Comparison of ENCODE assay signal across 9 mouse cellular contexts in the genomic region with DNA sequence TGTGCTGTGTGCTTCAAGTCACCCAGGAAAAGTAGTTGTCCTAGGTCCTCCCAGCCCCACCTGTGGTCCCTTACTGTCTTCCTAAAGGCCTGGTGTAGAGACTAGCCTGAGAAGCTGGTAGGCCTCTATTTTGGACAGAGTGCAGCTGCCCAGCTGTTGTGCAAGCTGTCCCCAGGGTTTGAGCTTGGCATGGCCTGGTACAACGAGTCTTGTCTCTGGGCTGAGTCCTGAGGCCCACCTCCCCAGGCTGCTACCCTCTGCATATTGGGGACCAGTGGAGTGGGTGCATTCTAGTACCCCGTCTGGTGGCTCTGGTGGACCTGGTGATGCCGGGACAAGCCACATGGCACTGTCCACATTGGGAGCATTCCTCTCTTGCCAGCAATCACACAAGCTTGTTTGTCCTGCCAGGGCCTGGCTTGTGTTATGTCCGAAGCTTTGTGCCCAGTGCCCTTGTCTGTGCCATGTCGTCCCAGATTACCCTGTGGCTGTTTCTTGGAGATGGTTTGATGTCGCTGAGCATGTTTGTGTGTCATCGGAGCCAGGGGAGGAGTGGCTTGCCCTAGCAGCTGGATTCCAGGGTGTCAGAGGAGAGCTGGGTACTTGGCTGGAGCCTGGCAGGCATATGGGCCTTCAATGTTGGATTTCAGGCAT. TPM values are rescaled to one million over a fixed set of nuclear protein-coding genes. Genes with fewer than 3 reads are reported as not detected.
DNase-seq lines count a peak whose midpoint lies in the region; ATAC-seq and TF ChIP-seq lines count a peak whose summit lies in the region.
"Had no signal": no experiment of that assay in that cellular context is flagged by ENCODE, and none has a peak within 500 bp of the region (broad histone marks: within the 10 kb centered on the region; RNA-seq: fewer than 3 reads in every experiment).

No protein-coding gene starts in this region.

- H3K27ac ChIP-seq in liver, embryonic 16.5 days (ENCODE audit: low read length), result no peak overlapping the region

- H3K4me1 ChIP-seq in megakaryocyte, embryonic 14.5 days, result peaks cover 85% of the 10 kb centered on the region
- peaks cover 48% of the 10 kb centered on the region for H3K4me1 ChIP-seq in liver, embryonic 16.5 days (ENCODE audit: control insufficient read depth, low read depth, low read length)
- H3K4me1 ChIP-seq in lung, adult 2 months (ENCODE audit: control insufficient read depth, insufficient read depth, low read length), result 0 out of 2 replicates have a peak, but pooled peaks cover 4% of the 10 kb centered on the region

- 73% methylated on average over 7 of the region's 7 CpGs for WGBS in liver, embryonic 16.5 days (ENCODE audit: insufficient replicate concordance)
- 72% methylated on average over 7 of the region's 7 CpGs for whole genome bisulfite sequencing in lung, adult 2 months

- DNase-seq in cerebellum, postnatal 25 days, result peak; percentile 27 to 28
- DNase-seq in cerebellum, postnatal 4 days (ENCODE audit: low spot score in 2 of 2), result no peak
- DNase-seq in gastrocnemius, postnatal 14 days, result peak; percentile 72
- DNase-seq in lung, postnatal 25 days (ENCODE audit: low spot score), result no peak
- DNase-seq in lung, adult 2 months, result no peak

- no peak for TF ChIP-seq POLR2A in lung, adult 2 months (IDR thresholded peaks at IDR 0.05; ENCODE audit: borderline replicate concordance, extremely low read depth, low read depth, low read length)

- H3K4me3 ChIP-seq in megakaryocyte, embryonic 14.5 days (replicated peaks), result peak overlapping the region; percentile 80
- no peak overlapping the region for H3K4me3 ChIP-seq in liver, embryonic 16.5 days (ENCODE audit: low read depth, low read length)
- H3K4me3 ChIP-seq in lung, adult 2 months (replicated peaks; ENCODE audit: extremely low read depth, low read depth, low read length), result no peak overlapping the region
- H3K4me3 ChIP-seq: hindbrain, embryonic 15.5 days had no signal

- H3K9ac ChIP-seq in liver, embryonic 16.5 days (ENCODE audit: low read depth, low read length), result peak overlapping the region; percentile 35; the same call in 1 of the 2 replicates
- H3K9ac ChIP-seq: hindbrain, embryonic 15.5 days had no signal

- no peak for ATAC-seq in megakaryocyte, adult 5-6 weeks (ENCODE audit: poor library complexity, severe bottlenecking)
- ATAC-seq in liver, embryonic 16.5 days (ENCODE audit: low read depth), result no peak

- intact Hi-C loops in gastrocnemius, postnatal 14 days (cut with DNase I; ENCODE audit: low total_unique reads), result no loop called here

- peaks cover 71% of the 10 kb centered on the region for H3K36me3 ChIP-seq in megakaryocyte, embryonic 14.5 days (replicated peaks; ENCODE audit: low read length)
- no peaks in the 10 kb centered on the region for H3K36me3 ChIP-seq in liver, embryonic 16.5 days (ENCODE audit: control insufficient read depth, insufficient read depth)
- H3K36me3 ChIP-seq: hindbrain, embryonic 15.5 days had no signal

- peak overlapping the region; percentile 10; the same call in 1 of the 2 replicates for H3K4me2 ChIP-seq in liver, embryonic 16.5 days (ENCODE audit: low read depth, low read length)
- H3K4me2 ChIP-seq: hindbrain, embryonic 15.5 days had no signal

- H3K9me3 ChIP-seq in megakaryocyte, embryonic 14.5 days, result no peaks in the 10 kb centered on the region
- H3K9me3 ChIP-seq in liver, embryonic 16.5 days (replicated peaks; ENCODE audit: control insufficient read depth, low read length), result no peaks in the 10 kb centered on the region
- H3K9me3 ChIP-seq: hindbrain, embryonic 15.5 days had no signal

- H3K27me3 ChIP-seq in megakaryocyte, embryonic 14.5 days (replicated peaks), result no peaks in the 10 kb centered on the region
- H3K27me3 ChIP-seq in liver, embryonic 16.5 days (ENCODE audit: control insufficient read depth, insufficient read depth, low read depth, low read length), result no peaks in the 10 kb centered on the region
- H3K27me3 ChIP-seq: hindbrain, embryonic 15.5 days had no signal

- no peak for TF ChIP-seq CTCF in lung, adult 2 months (IDR thresholded peaks at IDR 0.05; ENCODE audit: insufficient read depth, low read length)

RNA-seq across cellular contexts. Expression of a gene that starts 3.6 kb away (rescaled TPM):
- 132 and 226 TPM in 2 replicates for polyA plus RNA-seq in megakaryocyte, embryonic 14.5 days (2012; ENCODE audit: insufficient read depth, low replicate concordance)
- total RNA-seq in megakaryocyte, adult 5-6 weeks (2015), result 19.5 and 19.6 TPM in 2 replicates
- total RNA-seq in megakaryocyte, adult 5-6 weeks (2017), result 4.4 and 8.2 TPM in 2 replicates
- 10 to 100 TPM; 29.2 to 29.5 TPM for total RNA-seq in gastrocnemius, postnatal 14 days (2021)
- polyA plus RNA-seq in liver, embryonic 16.5 days (2015; fragmentation: Nextera tagmentation; extraction: Ambion mirVana), result 0.62 and 0.77 TPM in 2 replicates
- 33.3 and 41.7 TPM in 2 replicates for polyA plus RNA-seq in lung, adult 2 months (2012; rRNA removed)

RNA-seq across cellular contexts. Expression of a gene that starts 28.5 kb away (rescaled TPM):
- 90.3 and 202 TPM in 2 replicates for polyA plus RNA-seq in megakaryocyte, embryonic 14.5 days (2012; ENCODE audit: insufficient read depth, low replicate concordance)
- 35.4 and 40.7 TPM in 2 replicates for total RNA-seq in megakaryocyte, adult 5-6 weeks (2015)
- total RNA-seq in megakaryocyte, adult 5-6 weeks (2017), result 91.5 and 92.6 TPM in 2 replicates
- total RNA-seq in gastrocnemius, postnatal 14 days (2021), result 1 to 10 TPM; 2.2 to 2.7 TPM
- polyA plus RNA-seq in liver, embryonic 16.5 days (2015; fragmentation: Nextera tagmentation; extraction: Ambion mirVana), result 7.2 and 8.2 TPM in 2 replicates
- polyA plus RNA-seq in lung, adult 2 months (2012; rRNA removed), result 15.2 and 22.0 TPM in 2 replicates

RNA-seq across cellular contexts. Expression of a gene that starts 59.2 kb away (rescaled TPM):
- polyA plus RNA-seq in megakaryocyte, embryonic 14.5 days (2012; ENCODE audit: insufficient read depth, low replicate concordance), result 45.0 and 64.1 TPM in 2 replicates
- total RNA-seq in megakaryocyte, adult 5-6 weeks (2015), result 4.2 and 6.4 TPM in 2 replicates
- total RNA-seq in megakaryocyte, adult 5-6 weeks (2017), result 7.1 and 8.1 TPM in 2 replicates
- 10 to 100 TPM; 14.4 to 16.2 TPM for total RNA-seq in gastrocnemius, postnatal 14 days (2021)
- polyA plus RNA-seq in liver, embryonic 16.5 days (2015; fragmentation: Nextera tagmentation; extraction: Ambion mirVana), result 6.2 TPM in 2 replicates
- 69.0 and 75.8 TPM in 2 replicates for polyA plus RNA-seq in lung, adult 2 months (2012; rRNA removed)

Comparison
In these comparisons a context has a peak if more than half of its experiments do, and no peak if none do; other contexts are left out.
1. DNase-seq: peak in cerebellum, postnatal 25 days (2 of 2) and gastrocnemius, postnatal 14 days (single experiment); none in cerebellum, postnatal 4 days (0 of 2), lung, postnatal 25 days (single experiment) and lung, adult 2 months (single experiment).
2. RNA of a gene that starts 3.6 kb away (polyA plus RNA-seq): 132 to 226 TPM in megakaryocyte, embryonic 14.5 days and 33.3 to 41.7 TPM in lung, adult 2 months; 0.62 to 0.77 TPM in liver, embryonic 16.5 days; every median in the first group is over 10 times any median in the second.